Mouse (Mus musculus): Measurements from ENCODE around the gene Brd3. TPM values are rescaled to one million over a fixed set of nuclear protein-coding genes. Genes with fewer than 3 reads are reported as not detected.
"Not testable (repeated sequence)": the region's sequence is repeated elsewhere in the genome, so short reads cannot be mapped to it uniquely, and the experiment has no call there.

Brd3 gene
- total RNA-seq, 2 experiments from 2014 or later: 42.6 to 53.0 TPM

GRCm38 (mm10) chr2:27513861-27514260 lies 6.4 kb upstream of the Brd3 start:
- DNase-seq: no peak
- intact Hi-C loops (cut with DNase I): loop anchor here (2.0 kb wide), 1 partner anchor 71 kb away; the partner anchor contains the start of gene Brd3os

GRCm38 (mm10) chr2:27512909-27513308 lies 5.4 kb upstream of the Brd3 start:
- intact Hi-C loops (cut with DNase I): no loop called here
- DNase-seq: no peak

- no peak for DNase-seq
- intact Hi-C loops (cut with DNase I): no loop called here
These were observed 3.2 kb upstream of the Brd3 start for GRCm38 (mm10) chr2:27510706-27511105.

GRCm38 (mm10) chr2:27506658-27507057 lies 804 bp downstream of the Brd3 start:
- intact Hi-C loops (cut with DNase I); DNase-seq: not testable (repeated sequence)

- intact Hi-C loops (cut with DNase I): no loop called here
- DNase-seq: peak; percentile 5 to 12
These were observed 1.9 kb downstream of the Brd3 start for GRCm38 (mm10) chr2:27505539-27505938.

- intact Hi-C loops (cut with DNase I): no loop called here
These were observed 3.2 kb downstream of the Brd3 start for GRCm38 (mm10) chr2:27504113-27504885.

GRCm38 (mm10) chr2:27496391-27497028 lies 11.0 kb downstream of the Brd3 start:
- DNase-seq: no peak
- intact Hi-C loops (cut with DNase I): no loop called here

More at GRCm38 (mm10) chr2:27504113-27504885, 3.2 kb downstream of the Brd3 start:
- peak; percentile 52 to 57 for DNase-seq

GRCm38 (mm10) chr2:27493971-27494370 lies 13.5 kb downstream of the Brd3 start:
- DNase-seq: no peak
- intact Hi-C loops (cut with DNase I): no loop called here

- intact Hi-C loops (cut with DNase I): no loop called here
- no peak for DNase-seq
These were observed 16.5 kb downstream of the Brd3 start for GRCm38 (mm10) chr2:27490939-27491338.

GRCm38 (mm10) chr2:27488362-27488761 lies 19.1 kb downstream of the Brd3 start:
- DNase-seq: no peak
- intact Hi-C loops (cut with DNase I): no loop called here

GRCm38 (mm10) chr2:27487336-27488049 lies 20.0 kb downstream of the Brd3 start:
- intact Hi-C loops (cut with DNase I): no loop called here
- DNase-seq: no peak

- DNase-seq: no peak
- intact Hi-C loops (cut with DNase I): no loop called here
These were observed 20.7 kb downstream of the Brd3 start for GRCm38 (mm10) chr2:27486725-27487124.

GRCm38 (mm10) chr2:27482265-27482861 lies 25.1 kb downstream of the Brd3 start:
- intact Hi-C loops (cut with DNase I): no loop called here
- DNase-seq: no peak

- intact Hi-C loops (cut with DNase I): no loop called here
- DNase-seq: no peak
These were observed 27.1 kb downstream of the Brd3 start for GRCm38 (mm10) chr2:27480367-27480766.

- DNase-seq: no peak
- intact Hi-C loops (cut with DNase I): no loop called here
These were observed 27.6 kb downstream of the Brd3 start for GRCm38 (mm10) chr2:27479821-27480220.

GRCm38 (mm10) chr2:27476303-27477192 lies 30.9 kb downstream of the Brd3 start:
- DNase-seq: peak; percentile 56 to 57
- intact Hi-C loops (cut with DNase I): loop anchor here (1.0 kb wide), 1 partner anchor 39 kb away; the partner anchor contains the start of gene Wdr5

- intact Hi-C loops (cut with DNase I): loop anchor here (1.0 kb wide), 1 partner anchor 40 kb away; the partner anchor contains the start of gene Wdr5
- peak; percentile 91 to 94 for DNase-seq
These were observed 31.8 kb downstream of the Brd3 start for GRCm38 (mm10) chr2:27475495-27476302.

GRCm38 (mm10) chr2:27474621-27475484 lies 32.6 kb downstream of the Brd3 start:
- peak; percentile 32 to 67 for DNase-seq
- intact Hi-C loops (cut with DNase I): no loop called here

Measured in heart, postnatal 10 days (tissue).